Mouse (Mus musculus): Measurements from ENCODE around the gene Mfsd14a. TPM values are rescaled to one million over a fixed set of nuclear protein-coding genes. Genes with fewer than 3 reads are reported as not detected.

The Mfsd14a gene
- polyA plus RNA-seq, 1 experiment: 27.3 TPM

DNA sequence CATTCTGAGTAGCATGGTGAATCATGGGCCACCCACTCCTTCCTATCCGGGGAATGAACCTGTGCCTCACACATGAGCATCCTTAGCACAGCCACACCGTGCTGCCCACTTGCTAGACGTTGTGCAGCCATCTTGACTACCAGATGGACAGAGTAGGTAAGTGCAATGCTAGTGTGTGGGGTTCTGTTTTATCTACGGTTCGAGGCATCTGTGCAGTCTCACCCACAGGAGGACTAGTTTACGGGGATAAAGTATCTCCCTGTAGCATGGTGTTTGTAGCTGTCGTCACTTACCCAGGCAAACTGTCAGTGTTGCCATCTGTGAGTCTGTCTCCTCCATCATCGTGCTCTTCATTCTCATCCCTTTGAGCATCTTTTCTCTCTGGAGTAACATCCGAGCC lies 80.3 kb downstream of the Mfsd14a start:
- WGBS: 93% methylated on average over 9 of the region's 9 CpGs
- TF ChIP-seq CTCF (IDR thresholded peaks at IDR 0.05; ENCODE audit: insufficient read depth, low read length): no peak
- TF ChIP-seq POLR2A (IDR thresholded peaks at IDR 0.05; ENCODE audit: borderline replicate concordance, extremely low read depth, low read depth, low read length): no peak
- Histone ChIP-seq H3K4me3 (replicated peaks; ENCODE audit: extremely low read depth, low read depth, low read length) (no peak overlapping the region), H3K4me1 (ENCODE audit: control insufficient read depth, insufficient read depth, low read length) (no peaks in the 10 kb centered on the region)
- DNase-seq: no peak

Other genes with a start within 250 kb of the Mfsd14a start
- gene Cdc14a, start 238.6 kb downstream of the Mfsd14a start, polyA plus RNA-seq (2012; rRNA removed): 7.2 and 8.5 TPM in 2 replicates
- 23.6 and 25.6 TPM in 2 replicates for gene Rtca, start 154.5 kb downstream of the Mfsd14a start, polyA plus RNA-seq (2012; rRNA removed)
- gene Dbt, start 149.6 kb downstream of the Mfsd14a start, polyA plus RNA-seq (2012; rRNA removed): 4.1 and 6.9 TPM in 2 replicates
- 0.24 and 1.5 TPM in 2 replicates for gene Lrrc39, start 99.7 kb downstream of the Mfsd14a start, polyA plus RNA-seq (2012; rRNA removed)
- 1.1 and 1.7 TPM in 2 replicates for gene Sass6, start 67.7 kb downstream of the Mfsd14a start, polyA plus RNA-seq (2012; rRNA removed)
- 4.0 and 6.2 TPM in 2 replicates for gene Trmt13, start 48.1 kb downstream of the Mfsd14a start, polyA plus RNA-seq (2012; rRNA removed)
- gene Gm43191, start 18.6 kb upstream of the Mfsd14a start, polyA plus RNA-seq (2012; rRNA removed): not detected in 2 replicates
- gene Slc35a3, start 50.2 kb upstream of the Mfsd14a start, polyA plus RNA-seq (2012; rRNA removed): 6.3 and 7.5 TPM in 2 replicates
- gene Agl, start 145.5 kb upstream of the Mfsd14a start, polyA plus RNA-seq (2012; rRNA removed): 4.2 and 9.2 TPM in 2 replicates
- 12.3 and 23.4 TPM in 2 replicates for gene Frrs1, start 196.8 kb upstream of the Mfsd14a start, polyA plus RNA-seq (2012; rRNA removed)